Mouse (Mus musculus) embryonic facial prominence, embryonic 11.5 days (tissue): ENCODE measurements at regions not wholly inside any gene's neighbourhood (a gene's known extent, or its start where the extent isn't known, plus 50 kb on each side); places are given as distances from the start of the nearest gene placed in this dataset.

Experiments
- ATAC-seq: fragments of 200-750 bp; cut with Nextera tagmentation; replicated peaks from 2 replicates; pipeline ENCODE4 v1.8.0; 2017; ENCODE audit warnings: low read depth; ENCODE audit not compliant: insufficient number of reproducible peaks, low FRiP score, low TSS enrichment
- DNase-seq: peaks from one replicate; pipeline ENCODE4 v3.0.0-alpha.2; 2015; ENCODE audit warnings: low spot score
- H3K27ac ChIP-seq: fragments of 300-500 bp; sonication (generic); replicated peaks from 2 replicates; pipeline ENCODE4 v1.5.1; 2014; ENCODE audit warnings: mild to moderate bottlenecking, low read depth, low read length, control low read depth
- H3K27me3 ChIP-seq: fragments of 300-500 bp; sonication (generic); 2 replicates; pipeline ENCODE4 v1.6.1; 2014; ENCODE audit warnings: mild to moderate bottlenecking, low read length, moderate library complexity, mixed read lengths; ENCODE audit not compliant: control insufficient read depth, insufficient read depth
- H3K36me3 ChIP-seq: fragments of 300-500 bp; sonication (generic); replicated peaks from 2 replicates; pipeline ENCODE4 v1.6.1; 2014; ENCODE audit warnings: low read depth, mild to moderate bottlenecking, low read length, moderate library complexity, mixed read lengths; ENCODE audit not compliant: control insufficient read depth, insufficient read depth
- H3K4me1 ChIP-seq: fragments of 300-500 bp; sonication (generic); 2 replicates; pipeline ENCODE4 v1.6.1; 2014; ENCODE audit warnings: low read length, mixed read lengths; ENCODE audit not compliant: control insufficient read depth, insufficient read depth
- H3K4me2 ChIP-seq: fragments of 300-500 bp; sonication (generic); 2 replicates; pipeline ENCODE4 v1.6.1; 2014; ENCODE audit warnings: low read depth, mild to moderate bottlenecking, control low read depth, low read length, moderate library complexity
- H3K4me3 ChIP-seq: fragments of 300-500 bp; sonication (generic); 2 replicates; pipeline ENCODE4 v1.5.1; 2014; ENCODE audit warnings: low read depth, low read length, control low read depth
- H3K9ac ChIP-seq: fragments of 300-500 bp; sonication (generic); replicated peaks from 2 replicates; pipeline ENCODE4 v1.6.1; 2014; ENCODE audit warnings: mild to moderate bottlenecking, control low read depth, low read length
- H3K9me3 ChIP-seq: fragments of 300-500 bp; sonication (generic); replicated peaks from 2 replicates; pipeline ENCODE4 v1.6.1; 2016; ENCODE audit warnings: mild to moderate bottlenecking, low read length, inconsistent platforms, mixed read lengths; ENCODE audit not compliant: control insufficient read depth
- whole genome bisulfite sequencing: fragments of 180-500 bp; shearing (Covaris S2); extraction: QIAGEN DNeasy Blood & Tissue Kit; methylation state at CpG from one replicate; pipeline ENCODE4 v1.1.7; 2014; 5-methylcytosine and 5-hydroxymethylcytosine counted together

GRCm38 (mm10) chr8:64320343-64320742 is 114.3 kb upstream of the Tll1 start:
- WGBS, result 83% methylated on average over 4 of the region's 4 CpGs
- no peak for DNase-seq
- no peaks in the 10 kb centered on the region for H3K9me3 ChIP-seq
- no peaks in the 10 kb centered on the region for H3K36me3 ChIP-seq
- H3K4me3 ChIP-seq, result no peak overlapping the region
- H3K4me1 ChIP-seq, result no peaks in the 10 kb centered on the region
- H3K27me3 ChIP-seq, result no peaks in the 10 kb centered on the region
- H3K4me2 ChIP-seq, result no peak overlapping the region
- no peak for ATAC-seq
- no peak overlapping the region for H3K27ac ChIP-seq
- no peak overlapping the region for H3K9ac ChIP-seq

- Histone ChIP-seq H3K4me1 (no peaks in the 10 kb centered on the region), H3K4me3 (no peak overlapping the region), H3K27me3 (no peaks in the 10 kb centered on the region), H3K9ac (no peak overlapping the region), H3K4me2 (no peak overlapping the region), H3K9me3 (no peaks in the 10 kb centered on the region), H3K27ac (no peak overlapping the region), H3K36me3 (no peaks in the 10 kb centered on the region)
- no peak for DNase-seq
- 68% methylated on average over 6 of the region's 6 CpGs for WGBS
- no peak for ATAC-seq
Observed at GRCm38 (mm10) chr8:64319220-64319820, 113.2 kb upstream of the Tll1 start.

- no peaks in the 10 kb centered on the region for H3K4me1 ChIP-seq
- H3K9me3 ChIP-seq, result no peaks in the 10 kb centered on the region
- H3K9ac ChIP-seq, result no peak overlapping the region
- 54% methylated on average over 10 of the region's 10 CpGs for WGBS
- peak; percentile 5 for DNase-seq
- no peak overlapping the region for H3K4me2 ChIP-seq
- H3K4me3 ChIP-seq, result no peak overlapping the region
- H3K27me3 ChIP-seq, result no peaks in the 10 kb centered on the region
- no peak overlapping the region for H3K27ac ChIP-seq
- ATAC-seq, result no peak
- no peaks in the 10 kb centered on the region for H3K36me3 ChIP-seq
Observed at GRCm38 (mm10) chr8:64318524-64319219, 112.6 kb upstream of the Tll1 start.

GRCm38 (mm10) chr8:64317815-64318214 is 111.7 kb upstream of the Tll1 start:
- H3K27ac ChIP-seq, result no peak overlapping the region
- no peak overlapping the region for H3K4me2 ChIP-seq
- no peak overlapping the region for H3K4me3 ChIP-seq
- H3K9ac ChIP-seq, result no peak overlapping the region
- H3K36me3 ChIP-seq, result no peaks in the 10 kb centered on the region
- ATAC-seq, result no peak
- H3K4me1 ChIP-seq, result no peaks in the 10 kb centered on the region
- no peak for DNase-seq
- no peaks in the 10 kb centered on the region for H3K9me3 ChIP-seq
- no peaks in the 10 kb centered on the region for H3K27me3 ChIP-seq

DNA sequence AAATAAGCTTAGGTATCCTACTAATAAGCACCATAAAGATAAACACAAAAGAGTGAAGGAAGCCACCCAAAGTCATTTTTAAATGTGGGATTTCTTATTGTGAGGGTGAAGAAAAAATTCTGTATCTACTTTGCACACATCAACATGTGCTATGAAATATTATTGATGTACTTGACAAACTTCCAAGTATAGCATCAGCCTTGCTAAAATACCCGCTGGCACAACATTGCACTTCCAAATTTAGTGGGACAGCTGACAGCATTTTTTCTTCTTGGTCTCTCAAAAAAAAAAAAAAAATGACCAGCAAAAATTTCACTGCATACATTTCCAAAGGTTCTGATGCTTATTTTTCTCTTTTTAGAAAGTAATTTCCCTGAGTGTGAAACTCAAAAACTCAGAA is 101.9 kb upstream of the Tll1 start:
- 80% methylated on average over 1 of the region's 1 CpGs for WGBS

DNA sequence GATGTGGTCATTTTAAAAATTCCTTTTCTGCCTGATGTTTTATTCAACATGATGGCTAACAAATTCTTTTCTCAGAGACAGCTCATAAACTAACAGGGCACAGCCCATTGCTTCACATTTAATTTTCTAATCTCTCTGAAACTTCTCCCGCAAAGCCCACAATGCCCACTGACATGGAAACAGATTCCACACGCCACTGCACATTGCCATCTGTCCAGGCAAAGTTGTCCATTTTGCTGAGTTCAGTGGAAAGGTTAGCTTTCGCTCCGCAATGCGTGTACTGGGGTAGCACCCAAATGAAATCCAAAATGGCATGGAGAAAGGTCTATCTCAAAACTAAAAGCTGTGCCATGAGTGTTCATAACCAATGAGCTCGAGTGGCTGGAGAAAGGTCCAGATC is 76.7 kb upstream of the Tll1 start:
- H3K27ac ChIP-seq, result no peak overlapping the region
- no peak overlapping the region for H3K4me2 ChIP-seq
- H3K9me3 ChIP-seq, result no peaks in the 10 kb centered on the region
- no peaks in the 10 kb centered on the region for H3K4me1 ChIP-seq
- no peaks in the 10 kb centered on the region for H3K27me3 ChIP-seq
- DNase-seq, result no peak
- no peaks in the 10 kb centered on the region for H3K36me3 ChIP-seq
- H3K9ac ChIP-seq, result no peak overlapping the region
- no peak overlapping the region for H3K4me3 ChIP-seq
- 89% methylated on average over 6 of the region's 6 CpGs for WGBS
- no peak for ATAC-seq

More for the DNA sequence above, 101.9 kb upstream of the Tll1 start:
- Histone ChIP-seq H3K4me3 (no peak overlapping the region), H3K27me3 (no peaks in the 10 kb centered on the region), H3K4me1 (no peaks in the 10 kb centered on the region), H3K36me3 (no peaks in the 10 kb centered on the region), H3K27ac (no peak overlapping the region), H3K9me3 (no peaks in the 10 kb centered on the region), H3K9ac (no peak overlapping the region), H3K4me2 (no peak overlapping the region)
- ATAC-seq, result no peak
- DNase-seq, result no peak

GRCm38 (mm10) chr8:64281598-64281997 is 75.5 kb upstream of the Tll1 start:
- Histone ChIP-seq H3K27me3 (no peaks in the 10 kb centered on the region), H3K9ac (no peak overlapping the region), H3K4me1 (no peaks in the 10 kb centered on the region), H3K36me3 (no peaks in the 10 kb centered on the region), H3K27ac (no peak overlapping the region), H3K9me3 (no peaks in the 10 kb centered on the region), H3K4me3 (no peak overlapping the region), H3K4me2 (no peak overlapping the region)
- WGBS, result 61% methylated on average over 3 of the region's 3 CpGs
- no peak for ATAC-seq
- no peak for DNase-seq

- Histone ChIP-seq H3K36me3 (no peaks in the 10 kb centered on the region), H3K27me3 (no peaks in the 10 kb centered on the region), H3K4me3 (no peak overlapping the region), H3K4me1 (no peaks in the 10 kb centered on the region), H3K9me3 (no peaks in the 10 kb centered on the region), H3K9ac (no peak overlapping the region), H3K27ac (no peak overlapping the region), H3K4me2 (no peak overlapping the region)
- no peak for ATAC-seq
- no peak for DNase-seq
Observed at GRCm38 (mm10) chr8:64280391-64280790, 74.3 kb upstream of the Tll1 start.
